Mouse (Mus musculus) telencephalon, adult 2 months (tissue): Measurements from ENCODE around the gene Poln.

Source experiments
- DNase-seq: peaks from one replicate; pipeline ENCODE4 v3.0.0-alpha.2; 2011; ENCODE audit warnings: low read depth, low spot score

The Poln gene

GRCm38 (mm10) chr5:34105681-34106080 is 63.6 kb downstream of the Poln start:
- DNase-seq: no peak

GRCm38 (mm10) chr5:34097333-34097732 is 71.9 kb downstream of the Poln start:
- peak; percentile 38 for DNase-seq

GRCm38 (mm10) chr5:34093021-34093420 is 76.2 kb downstream of the Poln start:
- no peak for DNase-seq

GRCm38 (mm10) chr5:34032520-34032919 is 136.7 kb downstream of the Poln start:
- no peak for DNase-seq

- DNase-seq: no peak
Measured at GRCm38 (mm10) chr5:34031022-34031421, 138.2 kb downstream of the Poln start.

GRCm38 (mm10) chr5:34030101-34030500 is 139.1 kb downstream of the Poln start:
- peak; percentile 23 for DNase-seq

- no peak for DNase-seq
Measured at GRCm38 (mm10) chr5:34018968-34019367, 150.3 kb downstream of the Poln start.

GRCm38 (mm10) chr5:34014652-34015051 is 154.6 kb downstream of the Poln start:
- DNase-seq: no peak

GRCm38 (mm10) chr5:34007392-34007941 is 161.8 kb downstream of the Poln start:
- DNase-seq: no peak

GRCm38 (mm10) chr5:34006832-34007231 is 162.4 kb downstream of the Poln start:
- no peak for DNase-seq

GRCm38 (mm10) chr5:34004618-34005017 is 164.6 kb downstream of the Poln start:
- DNase-seq: no peak

- DNase-seq: no peak
Measured at GRCm38 (mm10) chr5:34002636-34003035, 166.6 kb downstream of the Poln start.

GRCm38 (mm10) chr5:34001401-34001800 is 167.8 kb downstream of the Poln start:
- DNase-seq: no peak

- no peak for DNase-seq
Measured at GRCm38 (mm10) chr5:34000809-34001208, 168.4 kb downstream of the Poln start.

- no peak for DNase-seq
Measured at GRCm38 (mm10) chr5:33999466-34000090, 169.7 kb downstream of the Poln start.

GRCm38 (mm10) chr5:33998505-33998877 is 170.8 kb downstream of the Poln start:
- DNase-seq: no peak

- DNase-seq: no peak
Measured at GRCm38 (mm10) chr5:33997829-33998504, 171.3 kb downstream of the Poln start.

GRCm38 (mm10) chr5:33997051-33997741 is 172.1 kb downstream of the Poln start:
- peak; percentile 59 for DNase-seq

GRCm38 (mm10) chr5:33996694-33997045 is 172.6 kb downstream of the Poln start:
- DNase-seq: no peak

- peak; percentile 87 for DNase-seq
Measured at GRCm38 (mm10) chr5:33995843-33996693, 173.2 kb downstream of the Poln start, which contains the start of gene Nat8l. Gene Nat8l, plus strand, starts transcription at chr5:33995984.
